Mouse (Mus musculus) small intestine, adult 2 months (tissue): ENCODE data around the gene Lix1l.

ENCODE experiments used
- CTCF ChIP-seq: fragments of 200-500 bp; IDR thresholded peaks from 2 replicates; pipeline ENCODE4 v1.5.1; 2012; ENCODE audit warnings: low read depth, mild to moderate bottlenecking, control low read depth, inconsistent platforms, low read length, moderate library complexity, mixed read lengths; ENCODE audit not compliant: insufficient replicate concordance, insufficient read length; ENCODE audit errors: extremely low read depth
- POLR2A ChIP-seq: fragments of 200-500 bp; IDR thresholded peaks from 2 replicates; pipeline ENCODE4 v1.6.1; 2012; ENCODE audit warnings: low read depth, mild to moderate bottlenecking, control low read depth, inconsistent platforms, low read length, moderate library complexity

DNA sequence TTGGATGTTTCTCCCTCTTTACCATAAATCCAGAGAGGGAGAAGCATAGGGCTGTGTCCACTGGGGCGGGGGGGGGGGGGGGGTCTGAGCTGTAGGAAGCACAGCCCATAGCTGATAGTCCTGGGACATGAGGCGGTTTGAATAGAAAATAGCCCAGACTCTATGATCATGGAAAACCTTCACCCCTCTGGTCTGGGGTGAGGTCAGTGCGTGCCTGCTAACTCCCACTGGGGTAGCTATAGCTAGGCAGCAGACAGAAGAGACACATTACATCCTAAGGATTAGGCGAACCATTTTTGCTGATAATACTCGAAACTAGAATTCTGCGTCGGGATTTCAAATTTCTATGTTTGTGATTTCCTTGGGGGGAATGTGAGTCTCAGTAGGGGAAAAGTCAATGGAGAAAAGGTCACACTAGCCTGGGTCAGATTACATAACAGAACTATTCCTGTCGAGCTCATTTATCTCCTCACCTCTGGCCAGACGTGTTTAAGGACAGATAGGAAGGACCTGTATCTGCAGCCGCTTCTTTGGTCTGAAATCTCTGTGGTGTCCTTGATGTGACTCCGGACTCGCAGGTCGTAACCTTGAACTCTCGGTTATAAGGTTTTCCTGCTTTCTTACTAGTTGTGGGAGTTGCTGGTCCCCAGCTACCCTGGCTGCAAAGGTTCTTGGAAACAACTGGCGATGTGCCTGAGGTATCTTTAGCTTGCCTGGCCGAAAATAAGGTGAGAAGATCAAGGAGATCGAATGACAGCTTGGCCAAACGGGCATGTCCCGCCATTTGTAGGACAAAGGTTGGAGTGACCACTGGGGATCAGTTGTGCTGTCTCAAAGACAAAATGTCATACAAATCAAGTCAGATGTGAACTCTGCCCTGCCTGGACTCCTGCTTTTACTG lies 27.1 kb upstream of the Lix1l start:
- TF ChIP-seq POLR2A (no peak), CTCF (no peak)
